Mouse (Mus musculus) kidney, embryonic 14.5 days (tissue): ENCODE results near the gene Nav2. TPM values are rescaled to one million over a fixed set of nuclear protein-coding genes. Genes with fewer than 3 reads are reported as not detected.
A peak's percentile ranks its signal among the peaks of the same experiment; 100 is the strongest.

Experiments
- ATAC-seq: fragments of 200-750 bp; cut with Nextera tagmentation; 2 replicates; pipeline ENCODE4 v1.8.0; 2017; ENCODE audit warnings: moderate number of reproducible peaks, mild to moderate bottlenecking, moderate TSS enrichment, moderate library complexity; ENCODE audit not compliant: low FRiP score, low TSS enrichment
- H3K27ac ChIP-seq: fragments of 300-500 bp; sonication (generic); 2 replicates; pipeline ENCODE4 v1.5.1; 2014; ENCODE audit warnings: low read depth, mild to moderate bottlenecking, low read length, moderate library complexity, mixed read lengths
- H3K27me3 ChIP-seq: fragments of 300-500 bp; sonication (generic); 2 replicates; pipeline ENCODE4 v1.6.1; 2014; ENCODE audit warnings: mild to moderate bottlenecking, low read length; ENCODE audit not compliant: control insufficient read depth, insufficient read depth
- H3K36me3 ChIP-seq: fragments of 300-500 bp; sonication (generic); 2 replicates; pipeline ENCODE4 v1.6.1; 2014; ENCODE audit warnings: low read length, mixed read lengths; ENCODE audit not compliant: control insufficient read depth, insufficient read depth
- H3K4me1 ChIP-seq: fragments of 300-500 bp; sonication (generic); 2 replicates; pipeline ENCODE4 v1.6.1; 2014; ENCODE audit warnings: low read length, mixed read lengths; ENCODE audit not compliant: control insufficient read depth, insufficient read depth
- H3K4me2 ChIP-seq: fragments of 300-500 bp; sonication (generic); replicated peaks from 2 replicates; pipeline ENCODE4 v1.6.1; 2014; ENCODE audit warnings: low read depth, mild to moderate bottlenecking, low read length
- H3K4me3 ChIP-seq: fragments of 300-500 bp; sonication (generic); 2 replicates; pipeline ENCODE4 v1.5.1; 2014; ENCODE audit warnings: mild to moderate bottlenecking, low read length
- H3K9ac ChIP-seq: fragments of 300-500 bp; sonication (generic); 2 replicates; pipeline ENCODE4 v1.6.1; 2014; ENCODE audit warnings: low read depth, mild to moderate bottlenecking, low read length, moderate library complexity
- H3K9me3 ChIP-seq: fragments of 300-500 bp; sonication (generic); 2 replicates; pipeline ENCODE4 v1.6.1; 2016; ENCODE audit warnings: low read length; ENCODE audit not compliant: control insufficient read depth
- WGBS: fragments of 180-500 bp; shearing (Covaris S2); extraction: QIAGEN DNeasy Blood & Tissue Kit; methylation state at CpG from one replicate; pipeline ENCODE4 v1.1.7; 2014; 5-methylcytosine and 5-hydroxymethylcytosine counted together
- polyA plus RNA-seq: library from polyadenylated mRNA; unstranded; fragments of >200 nt; fragmentation: Nextera tagmentation; extraction: Ambion mirVana; gene quantifications from 2 replicates; pipeline ENCODE4 v1.2.1, GENCODE M21; 2014

Nav2 gene
- polyA plus RNA-seq, 1 experiment from 2014 or later: 49.2 TPM

- Histone ChIP-seq H3K27ac (no peak overlapping the region), H3K27me3 (no peaks in the 10 kb centered on the region), H3K9me3 (no peaks in the 10 kb centered on the region), H3K4me1 (peaks cover 29% of the 10 kb centered on the region), H3K4me2 (no peak overlapping the region), H3K36me3 (peaks cover 61% of the 10 kb centered on the region), H3K4me3 (no peak overlapping the region), H3K9ac (no peak overlapping the region)
- WGBS: 92% methylated on average over 8 of the region's 8 CpGs
- ATAC-seq: no peak
Observed at GRCm38 (mm10) chr7:49562851-49563250, 654.3 kb downstream of the Nav2 start.

- no peaks in the 10 kb centered on the region for H3K27me3 ChIP-seq
- peaks cover 57% of the 10 kb centered on the region for H3K36me3 ChIP-seq
- H3K9ac ChIP-seq: no peak overlapping the region
- 83% methylated on average over 11 of the region's 11 CpGs for WGBS
- H3K4me3 ChIP-seq: no peak overlapping the region
- ATAC-seq: no peak
- no peaks in the 10 kb centered on the region for H3K9me3 ChIP-seq
- H3K4me1 ChIP-seq: peaks cover 16% of the 10 kb centered on the region
- no peak overlapping the region for H3K4me2 ChIP-seq
- no peak overlapping the region for H3K27ac ChIP-seq
Observed at GRCm38 (mm10) chr7:49565084-49565483, 656.6 kb downstream of the Nav2 start.

DNA sequence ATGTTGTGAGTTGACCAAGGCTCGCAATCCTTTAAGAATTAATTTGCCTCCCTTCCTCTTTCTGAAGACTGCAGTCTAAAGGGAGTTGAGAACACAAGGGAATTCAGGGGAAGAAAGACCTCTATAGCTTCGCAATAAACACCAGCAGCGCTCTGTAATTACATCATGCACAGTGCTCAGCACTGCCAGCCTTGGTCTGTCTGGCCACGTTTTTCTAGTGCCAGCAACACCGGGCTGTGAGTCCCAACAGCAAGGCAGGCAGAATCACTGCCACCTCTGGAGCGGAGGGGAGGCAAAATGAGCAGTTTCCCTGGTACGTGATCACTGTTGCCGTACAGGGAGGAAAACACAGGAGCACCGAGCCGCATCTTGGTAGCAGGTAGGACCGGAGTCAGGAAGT is 657.3 kb downstream of the Nav2 start:
- H3K27ac ChIP-seq: peak overlapping the region; percentile 63; the same call in 1 of the 2 replicates
- peaks cover 60% of the 10 kb centered on the region for H3K36me3 ChIP-seq
- WGBS: 64% methylated on average over 11 of the region's 11 CpGs
- peaks cover 16% of the 10 kb centered on the region for H3K4me1 ChIP-seq
- H3K4me3 ChIP-seq: no peak overlapping the region
- H3K9ac ChIP-seq: no peak overlapping the region
- H3K27me3 ChIP-seq: no peaks in the 10 kb centered on the region
- H3K9me3 ChIP-seq: no peaks in the 10 kb centered on the region
- ATAC-seq: no peak
- no peak overlapping the region for H3K4me2 ChIP-seq

DNA sequence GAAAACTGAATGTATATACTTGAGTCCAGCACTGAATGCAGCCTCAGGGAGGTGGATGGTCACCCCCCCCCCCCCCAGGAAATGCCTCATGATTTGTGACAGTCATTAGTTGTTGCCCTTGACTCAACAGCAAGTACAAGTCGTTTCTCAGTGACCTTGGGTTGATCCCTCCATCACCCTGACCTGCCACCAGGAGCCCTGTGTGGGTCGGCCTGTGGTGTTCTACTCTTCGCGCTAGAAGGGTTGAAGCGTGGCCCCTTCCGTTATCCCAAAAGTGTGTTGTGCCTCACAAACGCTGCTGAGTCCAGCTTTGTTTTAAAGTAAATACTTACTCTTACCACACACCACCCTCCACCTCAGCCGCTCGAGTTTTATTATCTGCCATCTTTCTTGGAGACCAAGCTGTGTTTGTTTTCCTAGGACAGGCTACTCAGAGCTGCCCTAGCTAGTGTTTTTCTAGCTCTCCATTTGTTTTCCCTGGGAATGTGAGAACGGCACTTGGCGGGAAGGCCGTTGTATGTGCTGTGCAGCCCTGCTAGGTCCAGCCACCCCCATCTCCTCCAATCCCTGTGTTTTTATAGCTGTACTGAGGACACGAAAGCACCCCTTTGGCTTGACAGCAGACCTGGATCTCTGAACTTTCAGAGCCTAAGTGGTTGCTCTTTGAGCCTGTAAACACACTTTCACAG is 659.0 kb downstream of the Nav2 start:
- H3K27ac ChIP-seq: peak overlapping the region; percentile 66
- H3K4me3 ChIP-seq: no peak overlapping the region
- H3K4me2 ChIP-seq: no peak overlapping the region
- H3K27me3 ChIP-seq: no peaks in the 10 kb centered on the region
- H3K9me3 ChIP-seq: no peaks in the 10 kb centered on the region
- peaks cover 69% of the 10 kb centered on the region for H3K36me3 ChIP-seq
- H3K4me1 ChIP-seq: peaks cover 16% of the 10 kb centered on the region
- ATAC-seq: peak; percentile 90
- 27% methylated on average over 13 of the region's 13 CpGs for WGBS
- H3K9ac ChIP-seq: no peak overlapping the region

- 79% methylated on average over 7 of the region's 7 CpGs for WGBS
- H3K4me1 ChIP-seq: peaks cover 16% of the 10 kb centered on the region
- peaks cover 66% of the 10 kb centered on the region for H3K36me3 ChIP-seq
- no peak for ATAC-seq
- H3K9me3 ChIP-seq: no peaks in the 10 kb centered on the region
- H3K9ac ChIP-seq: no peak overlapping the region
- H3K27ac ChIP-seq: no peak overlapping the region
- H3K4me2 ChIP-seq: no peak overlapping the region
- H3K27me3 ChIP-seq: no peaks in the 10 kb centered on the region
- H3K4me3 ChIP-seq: no peak overlapping the region
Observed at GRCm38 (mm10) chr7:49569646-49570045, 661.1 kb downstream of the Nav2 start.

GRCm38 (mm10) chr7:49571606-49572005 is 663.1 kb downstream of the Nav2 start:
- no peaks in the 10 kb centered on the region for H3K27me3 ChIP-seq
- H3K4me3 ChIP-seq: no peak overlapping the region
- 95% methylated on average over 2 of the region's 2 CpGs for WGBS
- no peak overlapping the region for H3K4me2 ChIP-seq
- no peaks in the 10 kb centered on the region for H3K9me3 ChIP-seq
- H3K36me3 ChIP-seq: peaks cover 69% of the 10 kb centered on the region
- peaks cover 3% of the 10 kb centered on the region; the same call in 1 of the 2 replicates for H3K4me1 ChIP-seq
- H3K27ac ChIP-seq: no peak overlapping the region
- ATAC-seq: no peak
- H3K9ac ChIP-seq: no peak overlapping the region

- no peaks in the 10 kb centered on the region for H3K27me3 ChIP-seq
- WGBS: 97% methylated on average over 9 of the region's 9 CpGs
- no peaks in the 10 kb centered on the region for H3K9me3 ChIP-seq
- H3K4me3 ChIP-seq: no peak overlapping the region
- no peaks in the 10 kb centered on the region for H3K4me1 ChIP-seq
- H3K9ac ChIP-seq: no peak overlapping the region
- H3K36me3 ChIP-seq: peaks cover 83% of the 10 kb centered on the region
- ATAC-seq: no peak
- H3K4me2 ChIP-seq: no peak overlapping the region
- no peak overlapping the region for H3K27ac ChIP-seq
Observed at GRCm38 (mm10) chr7:49575226-49575625, 666.7 kb downstream of the Nav2 start.

DNA sequence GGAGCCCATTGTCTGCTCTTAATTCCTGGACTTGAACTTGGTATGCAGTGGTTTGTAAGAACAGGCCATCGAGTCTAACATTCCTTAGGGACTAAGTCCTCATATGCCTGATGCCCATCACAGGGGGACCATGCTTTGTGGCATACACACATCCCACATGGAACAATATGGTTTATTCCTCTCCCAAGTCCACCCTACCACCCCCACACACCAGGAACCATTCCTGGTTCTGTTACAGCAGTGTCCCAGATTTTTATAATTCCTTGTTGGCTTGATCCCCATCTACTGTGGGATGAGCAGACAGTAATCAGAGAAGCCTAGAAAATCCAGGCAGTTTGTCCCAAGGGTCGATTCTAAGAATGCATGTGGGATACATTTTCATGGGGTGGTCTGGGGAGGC is 668.6 kb downstream of the Nav2 start:
- no peak for ATAC-seq
- WGBS: 90% methylated on average over 2 of the region's 2 CpGs
- Histone ChIP-seq H3K27ac (no peak overlapping the region), H3K4me3 (no peak overlapping the region), H3K4me2 (no peak overlapping the region), H3K9me3 (no peaks in the 10 kb centered on the region), H3K27me3 (no peaks in the 10 kb centered on the region), H3K4me1 (no peaks in the 10 kb centered on the region), H3K9ac (no peak overlapping the region), H3K36me3 (peaks cover 73% of the 10 kb centered on the region)

- H3K9me3 ChIP-seq: no peaks in the 10 kb centered on the region
- peaks cover 78% of the 10 kb centered on the region for H3K36me3 ChIP-seq
- no peak overlapping the region for H3K27ac ChIP-seq
- H3K27me3 ChIP-seq: no peaks in the 10 kb centered on the region
- H3K4me1 ChIP-seq: no peaks in the 10 kb centered on the region
- no peak for ATAC-seq
- 88% methylated on average over 2 of the region's 2 CpGs for WGBS
- no peak overlapping the region for H3K4me2 ChIP-seq
- no peak overlapping the region for H3K4me3 ChIP-seq
- no peak overlapping the region for H3K9ac ChIP-seq
Observed at GRCm38 (mm10) chr7:49581951-49582350, 673.4 kb downstream of the Nav2 start.
